Mouse (Mus musculus) lung, adult 2 months (tissue): ENCODE measurements around the gene Hhipl1.

Source experiments
- CTCF ChIP-seq: fragments of 200-500 bp; IDR thresholded peaks from 2 replicates; pipeline ENCODE4 v1.5.1; 2011; ENCODE audit warnings: mild to moderate bottlenecking, low read length, control low read depth; ENCODE audit not compliant: insufficient read depth
- POLR2A ChIP-seq: fragments of 200-500 bp; IDR thresholded peaks from 2 replicates; pipeline ENCODE4 v1.6.1; 2011; ENCODE audit warnings: low read depth, mild to moderate bottlenecking, control low read depth, low read length, borderline replicate concordance; ENCODE audit errors: extremely low read depth

- TF ChIP-seq CTCF (no peak), POLR2A (no peak)
These were observed 34.5 kb upstream of the Hhipl1 start for GRCm38 (mm10) chr12:108271351-108272142.
